Mouse (Mus musculus) right cerebral cortex, postnatal 14 days (tissue): ENCODE measurements around the gene Fgf10.
A peak's percentile ranks its signal among the peaks of the same experiment; 100 is the strongest.

ENCODE experiments used
- DNase-seq: peaks from one replicate; pipeline ENCODE4 v3.0.0; 2022

Gene Fgf10

GRCm38 (mm10) chr13:118669491-118669890, at the start of gene Fgf10:
Gene Fgf10, plus strand, starts transcription at chr13:118669791.
- DNase-seq: no peak

DNA sequence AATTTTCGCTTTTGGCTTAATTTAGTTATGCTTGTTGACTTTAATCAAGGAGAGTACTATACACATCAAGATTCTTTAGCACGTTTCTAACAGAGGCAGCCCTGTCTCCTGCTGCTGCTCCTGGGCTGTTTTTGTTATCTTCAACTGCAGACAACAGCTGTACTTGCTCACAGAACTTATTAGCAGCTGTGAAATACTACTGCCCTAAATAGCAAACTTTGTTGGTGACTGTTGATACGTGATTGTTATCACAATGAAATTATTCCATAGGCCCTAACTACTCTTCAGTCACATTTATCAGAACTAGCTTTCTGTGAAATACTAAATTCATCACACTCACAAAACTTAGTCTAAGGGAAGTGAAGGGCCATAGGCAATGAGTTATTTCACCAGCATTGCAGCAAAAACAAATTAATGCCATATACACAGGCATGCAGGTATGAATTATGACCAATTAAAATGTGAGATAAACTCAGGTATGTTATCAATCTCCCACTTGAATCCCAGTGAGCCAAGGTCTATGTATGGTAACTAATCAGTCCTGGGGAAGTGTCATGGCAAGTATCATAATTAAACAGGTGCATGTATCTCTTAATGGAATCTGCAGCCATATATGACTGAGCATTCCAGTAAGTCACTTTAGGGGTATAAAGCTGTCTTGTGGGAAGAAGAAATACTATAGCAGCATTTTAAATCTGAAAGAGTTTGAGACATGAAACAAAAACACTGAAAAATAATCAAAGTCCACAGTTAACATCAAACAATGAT, 39.7 kb upstream of the Fgf10 start:
- DNase-seq: no peak

- DNase-seq: no peak
Measured at GRCm38 (mm10) chr13:118631500-118631899, 38.1 kb upstream of the Fgf10 start.

GRCm38 (mm10) chr13:118636047-118636446, 33.5 kb upstream of the Fgf10 start:
- DNase-seq: no peak

DNA sequence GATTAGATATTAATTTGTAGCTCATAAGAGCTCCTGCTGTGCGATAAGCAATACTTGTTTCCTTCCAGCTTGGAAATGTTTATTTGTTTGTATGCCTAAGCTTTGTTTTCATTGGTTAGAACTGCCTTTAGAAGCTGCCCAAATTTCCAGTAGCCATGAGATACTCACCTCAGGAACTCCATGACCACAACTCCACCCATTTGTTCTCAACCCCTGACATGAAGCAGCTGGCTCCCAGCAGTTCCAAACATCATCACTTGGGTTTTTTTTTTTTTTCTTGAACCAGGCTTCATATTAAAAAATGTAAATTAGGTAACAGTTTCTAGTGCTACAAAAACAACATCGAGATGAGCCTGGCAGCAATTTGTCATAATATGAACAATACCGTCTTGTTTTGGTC, 27.0 kb upstream of the Fgf10 start:
- no peak for DNase-seq

- DNase-seq: no peak
Measured at GRCm38 (mm10) chr13:118643138-118643537, 26.5 kb upstream of the Fgf10 start.

GRCm38 (mm10) chr13:118656991-118657390, 12.6 kb upstream of the Fgf10 start:
- DNase-seq: no peak

DNA sequence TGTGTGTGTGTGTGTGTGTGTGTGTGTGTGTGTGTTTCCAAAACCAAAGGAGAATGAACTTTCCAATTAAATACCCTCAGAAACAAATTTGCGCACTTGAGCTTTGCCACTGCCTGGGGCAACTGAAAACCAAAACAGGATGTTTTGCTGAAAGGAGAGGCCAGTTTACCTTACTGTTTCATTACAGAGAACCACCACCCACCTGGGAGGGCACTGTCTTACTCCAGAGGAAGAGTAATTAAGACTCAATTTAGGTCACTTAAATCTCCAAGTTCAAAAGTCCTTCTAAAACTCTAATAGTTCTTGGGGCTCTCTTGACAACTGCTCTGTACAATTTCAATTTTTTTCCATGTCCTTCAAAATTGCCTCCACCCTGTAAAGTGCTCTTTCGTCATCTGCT, 11.6 kb upstream of the Fgf10 start:
- no peak for DNase-seq

- DNase-seq: no peak
Measured at GRCm38 (mm10) chr13:118658608-118659326, 10.8 kb upstream of the Fgf10 start.

- no peak for DNase-seq
Measured at GRCm38 (mm10) chr13:118661664-118662063, 7.9 kb upstream of the Fgf10 start.

- no peak for DNase-seq
Measured at GRCm38 (mm10) chr13:118664901-118665300, 4.7 kb upstream of the Fgf10 start.

- no peak for DNase-seq
Measured at GRCm38 (mm10) chr13:118679228-118679627, 9.6 kb downstream of the Fgf10 start.

DNA sequence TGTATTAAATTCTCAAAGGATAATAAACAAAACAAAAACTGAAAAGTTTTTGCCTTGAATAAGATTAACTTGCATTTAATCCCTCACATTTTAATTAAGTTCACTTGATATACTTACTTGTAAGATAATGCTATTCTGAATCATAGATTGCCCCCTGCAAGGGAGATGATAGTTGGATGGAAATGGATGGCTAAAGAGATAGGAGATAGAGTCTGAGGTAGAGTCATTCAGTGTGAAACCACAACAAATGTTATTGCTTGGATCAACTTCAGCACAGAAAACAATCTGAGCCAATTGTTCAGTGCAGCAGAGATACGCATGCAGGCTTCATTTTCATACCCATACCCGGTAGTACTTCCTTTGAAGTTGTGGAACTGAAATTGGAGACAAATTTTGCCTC, 23.5 kb downstream of the Fgf10 start:
- no peak for DNase-seq

DNA sequence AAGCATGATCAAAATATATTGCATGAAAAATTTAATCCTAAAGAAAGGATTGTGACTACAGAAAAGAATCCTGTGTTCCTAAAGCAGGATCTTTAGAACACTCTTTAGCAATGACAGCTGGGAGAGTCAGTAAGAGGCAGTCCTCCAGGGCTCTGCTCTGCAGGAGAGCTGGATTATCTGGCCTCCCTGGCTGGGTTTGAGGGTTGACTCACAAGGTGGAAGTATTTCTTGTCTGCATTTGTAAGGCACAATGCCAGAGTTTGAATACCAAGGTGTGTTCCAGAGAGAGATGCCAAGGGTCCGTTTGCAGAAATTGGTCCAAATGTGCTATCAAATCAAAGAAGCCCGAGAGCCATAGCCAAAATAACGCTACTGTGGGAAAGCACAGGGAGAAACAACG, 25.5 kb downstream of the Fgf10 start:
- no peak for DNase-seq

- DNase-seq: no peak
Measured at GRCm38 (mm10) chr13:118703727-118704126, 34.1 kb downstream of the Fgf10 start.

DNA sequence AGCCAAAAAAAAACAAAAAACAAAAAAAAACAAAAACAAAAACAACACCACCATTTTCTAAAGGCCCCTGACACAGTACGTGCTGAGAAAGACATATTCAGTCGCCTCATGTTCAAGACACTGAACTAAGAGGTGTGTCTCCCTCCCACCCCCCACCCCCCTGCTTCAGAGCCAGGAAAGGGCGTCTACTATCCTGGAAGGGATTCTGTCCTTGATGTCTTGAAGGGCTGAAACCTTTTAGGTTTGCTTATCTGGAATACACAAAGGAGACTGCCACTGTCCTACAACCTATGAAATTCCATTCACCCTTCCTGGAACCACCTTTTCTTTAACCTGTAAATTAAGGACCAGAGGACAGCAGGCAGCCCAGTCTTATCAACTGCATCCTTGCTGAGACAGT, 36.1 kb downstream of the Fgf10 start:
- DNase-seq: no peak

GRCm38 (mm10) chr13:118709912-118710311, 40.3 kb downstream of the Fgf10 start:
- DNase-seq: no peak

DNA sequence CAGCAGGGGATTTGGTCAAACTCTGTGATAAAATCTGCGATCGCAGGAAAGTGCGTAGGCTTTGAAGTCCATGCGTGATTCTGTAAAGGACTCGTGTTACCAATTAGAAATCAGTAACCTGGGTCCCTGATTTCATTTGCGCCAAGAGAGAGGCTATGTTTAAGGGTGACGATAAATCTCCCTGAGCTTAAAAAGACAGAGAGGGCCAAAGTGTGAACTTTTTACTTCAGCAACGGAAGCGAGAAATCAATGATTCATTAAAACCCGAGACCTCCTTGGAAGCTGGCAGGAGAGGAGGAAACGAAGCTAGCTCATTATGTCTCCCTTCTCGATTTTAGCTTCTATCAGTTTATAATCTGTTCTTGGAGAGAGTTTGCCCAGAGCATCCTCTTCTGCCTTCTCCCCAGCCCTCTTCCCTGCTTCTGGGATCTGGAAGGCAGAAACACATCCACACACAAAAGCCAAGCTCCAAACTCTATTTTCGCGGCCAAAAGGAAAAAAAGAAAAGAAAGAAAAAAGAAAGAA, 44.1 kb downstream of the Fgf10 start:
- DNase-seq: no peak

DNA sequence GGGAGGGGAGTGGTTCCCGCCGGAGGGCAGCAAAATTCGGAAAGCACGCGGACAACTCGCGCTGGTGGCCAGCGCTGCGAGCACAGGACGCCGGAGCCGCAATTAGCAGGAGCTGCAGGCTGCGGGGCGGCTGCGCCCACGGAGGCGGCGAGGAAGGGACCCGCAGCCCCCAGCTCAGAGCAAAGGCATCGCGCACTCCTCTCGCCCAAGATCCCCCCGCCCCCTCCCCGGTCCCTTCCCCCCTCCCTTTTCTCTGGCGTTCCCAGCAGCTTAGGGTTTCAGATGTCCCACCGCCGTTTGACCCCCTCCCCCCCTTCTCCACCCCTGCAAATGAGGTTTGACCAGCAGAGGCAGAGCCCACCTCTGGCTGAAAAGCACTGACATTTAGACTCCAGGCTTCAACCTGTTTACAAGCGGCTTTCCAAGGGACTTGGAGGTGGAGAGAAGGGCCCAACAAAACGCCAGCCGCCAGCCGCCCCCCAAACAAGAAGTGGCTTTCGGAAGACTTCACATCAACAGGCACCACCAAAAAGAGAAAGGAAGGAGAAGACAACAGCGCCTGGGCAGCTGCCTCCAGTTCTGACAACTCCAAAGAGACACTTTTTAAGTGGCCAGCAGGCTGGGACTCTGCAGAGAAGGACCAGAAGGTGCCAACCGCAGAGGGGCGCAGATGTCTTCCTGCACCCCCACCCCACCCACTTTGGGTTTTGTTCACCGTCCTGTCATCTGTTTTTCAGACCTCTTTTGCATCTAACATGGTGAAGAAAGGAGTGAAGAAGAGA, 44.9 kb downstream of the Fgf10 start:
- peak; percentile 14 for DNase-seq

- DNase-seq: peak; percentile 7
Measured at GRCm38 (mm10) chr13:118715066-118716018, 45.8 kb downstream of the Fgf10 start.

GRCm38 (mm10) chr13:118716265-118716664, 46.7 kb downstream of the Fgf10 start:
- no peak for DNase-seq

GRCm38 (mm10) chr13:118716726-118717125, 47.1 kb downstream of the Fgf10 start:
- no peak for DNase-seq
